Mouse (Mus musculus) megakaryocyte, adult 5-6 weeks (primary cell): Measurements from ENCODE around the gene Hs3st2. TPM values are rescaled to one million over a fixed set of nuclear protein-coding genes. Genes with fewer than 3 reads are reported as not detected.
"Not testable (repeated sequence)": the region's sequence is repeated elsewhere in the genome, so short reads cannot be mapped to it uniquely, and the experiment has no call there.

ENCODE experiments used
- ATAC-seq: 2 replicates; pipeline ENCODE4 v1.8.0; 2016; ENCODE audit warnings: mild to moderate bottlenecking, inconsistent platforms; ENCODE audit not compliant: poor library complexity, severe bottlenecking
- total RNA-seq, 2 experiments: library from RNA; stranded (forward) in 1 of 2; stranded (reverse) in 1 of 2; fragments of 153-499, 151-499 nt in 1 of 2; fragments of 221-1000, 200-1000 nt in 1 of 2; gene quantifications; 2 replicates each; pipeline versions ENCODE4 v1.2.3 to v1.2.4; 2015 to 2017

Gene Hs3st2
- not detected in 2 replicates for total RNA-seq (2015)
- not detected in 2 replicates for total RNA-seq (2017)

DNA sequence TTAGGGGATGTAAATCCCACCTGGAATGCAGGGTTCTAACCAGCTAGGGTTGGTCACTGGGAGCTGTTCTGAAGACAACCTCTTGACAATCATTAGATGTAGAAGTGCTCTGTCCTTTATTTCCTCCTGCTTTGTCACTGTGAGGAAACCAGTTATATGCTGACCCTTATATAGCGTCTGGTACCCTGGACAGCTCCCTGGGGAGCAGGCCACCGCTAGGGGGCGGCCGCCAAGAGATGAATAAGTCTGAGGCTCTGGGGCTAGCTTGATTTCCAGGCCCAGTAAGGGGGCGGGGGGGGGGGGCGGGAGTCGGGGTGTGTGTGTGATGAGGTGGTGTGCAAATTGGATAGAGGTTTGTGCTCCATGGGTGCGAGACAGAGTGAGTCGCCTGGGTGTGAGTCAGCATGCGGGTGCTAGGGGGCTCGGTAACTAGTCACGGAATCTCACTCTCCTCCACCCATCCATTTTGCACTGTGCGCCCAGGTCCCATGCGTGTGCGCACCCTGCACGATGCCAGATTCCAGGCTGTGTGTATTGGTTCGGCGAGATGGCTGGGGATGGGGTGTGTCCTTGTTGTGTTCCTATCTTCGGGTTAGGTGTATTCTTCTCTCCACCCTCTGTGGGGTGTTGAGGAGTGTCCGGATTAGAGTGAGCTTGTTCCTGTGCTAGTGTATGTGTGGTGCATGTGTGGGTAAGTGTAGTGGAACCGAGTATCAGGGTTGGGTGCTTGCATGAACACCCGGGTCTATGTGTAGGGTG is at the start of gene Hs3st2:
Gene Hs3st2, plus strand, starts transcription at position 635 of the 759 bp plus-strand sequence.
- ATAC-seq, result peak; percentile 56; the same call in 1 of the 2 replicates

DNA sequence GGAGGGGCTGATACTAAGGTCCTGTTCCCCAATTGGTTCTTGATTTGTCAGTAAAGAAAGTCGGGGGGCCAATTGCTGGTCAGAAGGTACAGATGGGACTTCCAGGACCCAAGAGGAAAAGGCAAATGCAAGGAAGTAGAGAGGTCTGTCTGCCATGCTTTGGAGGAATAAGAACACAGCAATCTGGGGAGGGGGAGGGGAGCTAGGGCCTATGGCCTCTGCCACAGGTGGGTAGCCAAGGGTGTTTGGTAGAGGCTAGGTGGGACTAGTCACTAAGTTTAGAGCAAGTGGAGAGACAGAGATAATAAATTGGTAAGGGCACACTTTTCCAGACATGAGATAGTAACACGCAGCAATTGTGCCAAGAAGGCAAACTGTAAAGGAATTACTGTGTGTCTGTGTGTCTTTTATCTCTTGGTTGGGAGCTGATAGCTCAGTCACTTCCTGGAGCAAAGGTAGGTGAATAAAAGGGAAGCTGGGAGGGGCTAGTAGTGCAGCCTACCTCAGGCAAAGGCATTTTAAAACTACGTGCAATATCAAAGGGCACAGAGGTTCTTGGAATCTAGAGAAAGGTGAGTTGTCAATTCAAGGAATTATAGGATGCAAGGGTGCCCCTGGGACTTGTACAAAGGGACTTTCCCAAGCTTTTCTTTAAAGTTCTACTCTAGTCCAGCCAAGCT is 43.2 kb upstream of the Hs3st2 start:
- ATAC-seq, result no peak

DNA sequence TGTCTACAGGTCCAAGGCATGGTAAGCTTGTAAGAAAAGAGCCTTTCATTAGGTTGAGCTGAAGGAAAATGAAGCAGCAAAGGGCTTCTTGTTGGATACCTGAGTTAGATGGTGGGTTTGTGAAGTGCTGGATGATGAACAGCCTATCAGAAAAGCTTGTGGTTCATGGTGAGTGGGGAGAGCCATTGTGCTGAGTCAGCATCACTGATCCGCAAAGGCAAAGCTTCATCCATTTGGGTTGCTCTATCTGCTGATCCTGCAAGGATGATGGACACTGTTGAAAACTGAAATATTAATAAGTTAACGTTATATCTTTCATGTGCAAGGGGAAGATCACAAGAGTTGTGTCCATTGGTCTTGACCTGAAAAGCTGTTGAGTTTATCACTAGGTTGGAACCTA is 40.0 kb upstream of the Hs3st2 start:
- ATAC-seq, result no peak

DNA sequence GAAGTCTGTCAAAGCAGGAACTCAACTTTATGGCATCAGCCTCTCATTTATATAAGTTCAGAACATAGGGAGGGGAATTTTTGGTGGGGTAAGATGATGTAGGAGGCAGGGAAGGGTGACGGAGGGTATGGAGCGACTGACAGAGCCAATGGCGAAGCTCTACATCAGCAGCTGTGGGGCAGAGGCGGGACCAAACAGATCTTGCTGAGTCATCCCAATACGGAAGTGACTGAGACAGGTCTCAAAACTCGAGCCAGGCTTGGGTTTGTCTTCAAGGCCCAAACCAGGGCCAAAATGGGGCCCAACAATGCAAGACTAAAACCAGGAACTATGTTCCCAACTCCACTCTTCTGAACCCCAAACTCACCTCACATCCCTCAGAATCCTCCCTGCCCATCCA is 30.2 kb upstream of the Hs3st2 start:
- ATAC-seq, result not testable (repeated sequence)

DNA sequence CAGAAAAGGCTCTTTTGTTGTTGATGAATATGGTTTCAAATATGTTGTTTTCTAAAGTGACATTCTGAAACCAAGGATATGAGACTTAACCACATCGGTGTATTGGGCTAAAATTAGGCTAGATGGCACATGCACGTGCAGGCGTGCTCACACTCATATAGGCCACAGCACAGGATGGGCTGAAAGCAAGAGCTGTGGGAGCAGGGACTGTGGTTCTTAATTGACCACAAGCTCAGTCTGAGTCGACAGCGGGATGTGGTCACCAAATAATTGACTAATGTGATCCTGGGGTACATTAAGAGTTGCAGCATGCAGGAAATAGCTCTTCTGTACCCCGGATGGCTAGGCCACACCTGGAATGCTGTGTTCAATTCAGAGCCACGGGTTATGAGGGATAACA is 26.1 kb upstream of the Hs3st2 start:
- ATAC-seq, result no peak

DNA sequence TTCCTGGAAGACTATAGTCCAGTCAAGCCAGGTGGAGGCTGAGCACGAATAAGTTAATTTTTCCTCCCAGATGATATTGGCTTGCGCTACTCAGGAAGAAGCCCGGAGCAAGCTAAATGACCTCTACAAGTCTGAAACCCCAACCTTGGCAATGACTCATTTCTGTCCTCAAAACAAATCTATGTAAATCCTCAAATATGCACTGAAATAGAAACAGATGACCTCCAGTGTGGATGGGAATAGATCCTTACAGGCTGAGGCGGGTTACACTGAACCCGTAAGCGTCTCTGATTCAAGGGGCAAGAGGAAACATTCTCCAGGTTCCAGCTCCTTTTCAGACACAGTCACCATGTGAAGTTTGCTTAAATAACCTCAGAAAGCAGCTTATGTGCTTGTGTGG is 24.5 kb upstream of the Hs3st2 start:
- ATAC-seq, result no peak

DNA sequence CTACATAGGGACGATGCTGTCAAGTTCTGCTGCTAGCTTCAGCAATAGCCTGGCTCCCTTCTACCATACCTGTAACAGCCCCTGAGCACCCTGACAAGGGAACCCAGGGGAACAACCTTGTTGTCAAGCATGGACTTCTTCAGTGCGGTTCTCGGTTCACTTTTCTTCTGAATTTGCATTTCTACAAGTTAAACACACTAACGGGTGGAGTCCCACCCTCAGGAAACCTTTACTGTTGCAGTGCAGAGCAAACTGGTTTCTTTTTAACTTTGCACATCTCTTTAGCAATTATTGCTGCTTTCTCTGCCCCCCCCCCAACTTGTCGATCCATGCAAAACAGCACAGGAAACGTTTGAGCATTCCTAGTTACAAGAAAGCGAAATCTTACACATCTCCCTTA is 19.7 kb upstream of the Hs3st2 start:
- ATAC-seq, result no peak

DNA sequence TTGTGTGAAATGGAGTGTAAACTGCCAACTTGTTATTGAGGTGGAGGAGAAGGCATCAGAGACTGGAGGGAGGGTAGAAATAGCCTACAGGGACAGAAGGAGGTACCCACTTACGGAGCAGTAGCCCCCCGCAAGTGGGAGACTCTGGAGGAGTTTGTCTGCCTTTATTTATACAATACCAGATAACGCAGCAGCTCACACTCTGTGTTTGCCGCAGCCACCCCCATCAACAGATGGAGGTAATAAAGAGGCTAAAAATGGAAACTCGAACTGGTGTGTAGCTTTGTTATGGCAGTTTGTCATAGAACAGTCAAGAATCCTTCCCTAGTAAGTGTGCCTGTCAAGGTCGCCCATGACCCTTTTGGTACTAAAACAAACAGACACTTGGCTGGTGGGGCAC is 16.2 kb upstream of the Hs3st2 start:
- ATAC-seq, result no peak

DNA sequence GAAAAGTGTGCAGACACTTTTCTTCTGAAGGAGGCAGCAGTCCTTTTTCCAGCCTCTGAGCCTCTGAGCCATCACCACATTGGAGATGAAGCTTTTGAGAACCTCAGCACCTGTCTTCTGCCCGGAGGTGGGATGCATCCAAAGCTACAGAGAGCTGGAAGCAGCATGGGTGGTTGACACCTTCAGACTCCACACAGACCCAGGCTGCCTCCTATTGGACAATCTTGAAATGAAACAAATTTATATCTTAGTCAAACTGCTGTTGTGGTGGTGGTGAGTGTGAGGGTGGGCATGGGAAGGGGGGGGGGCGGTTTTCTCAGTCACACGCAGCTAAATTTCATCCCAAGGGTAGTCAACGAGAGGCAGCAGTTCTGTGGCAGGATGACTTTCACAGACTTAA is 12.7 kb upstream of the Hs3st2 start:
- no peak for ATAC-seq

DNA sequence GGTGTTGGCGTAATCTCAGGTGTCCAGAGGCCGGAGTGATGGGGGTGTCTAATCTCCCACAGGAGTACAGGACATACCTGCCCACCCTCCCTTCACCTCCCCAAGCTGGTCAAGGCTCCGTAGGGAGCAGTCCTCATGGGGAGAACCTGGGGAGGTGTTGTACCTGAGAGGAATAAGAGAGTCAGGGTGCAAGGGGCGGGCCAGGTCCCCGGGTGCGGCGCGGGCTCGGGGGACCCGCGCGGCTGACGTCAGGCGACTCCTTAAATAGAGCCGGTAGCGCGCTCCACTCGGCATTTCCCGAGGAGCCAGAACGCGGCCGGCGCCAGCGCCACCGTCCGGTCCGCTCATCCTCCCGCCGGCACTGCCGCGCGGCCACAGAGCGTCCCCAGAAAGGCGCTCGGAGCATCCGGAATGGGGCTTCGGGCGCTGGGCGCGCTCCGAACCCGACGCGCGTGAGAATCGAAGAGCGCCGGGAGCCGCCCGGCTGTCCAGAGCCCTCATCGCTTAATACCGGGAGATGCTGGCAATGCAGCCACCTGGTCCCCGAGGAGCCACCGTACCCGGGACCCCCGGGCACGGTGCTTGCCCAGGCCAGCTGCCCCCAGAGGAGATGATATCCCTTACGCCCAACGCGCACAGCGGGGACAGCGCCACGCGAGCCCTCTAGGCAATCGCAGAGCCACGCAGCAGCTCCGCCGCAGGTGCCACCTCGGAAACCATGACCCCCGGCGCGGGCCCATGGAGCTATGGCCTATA is 503 bp downstream of the Hs3st2 start:
- ATAC-seq, result no peak

DNA sequence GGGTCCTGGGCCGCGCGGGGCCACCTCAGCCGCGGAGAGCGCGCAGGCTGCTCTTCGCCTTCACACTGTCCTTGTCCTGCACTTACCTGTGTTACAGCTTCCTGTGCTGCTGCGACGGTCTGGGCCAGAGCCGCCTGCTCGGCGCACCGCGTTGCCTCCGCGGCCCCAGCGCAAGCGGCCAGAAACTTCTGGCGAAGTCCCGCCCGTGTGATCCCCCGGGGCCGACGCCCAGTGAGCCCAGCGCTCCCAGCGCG is 1.0 kb downstream of the Hs3st2 start:
- no peak for ATAC-seq

DNA sequence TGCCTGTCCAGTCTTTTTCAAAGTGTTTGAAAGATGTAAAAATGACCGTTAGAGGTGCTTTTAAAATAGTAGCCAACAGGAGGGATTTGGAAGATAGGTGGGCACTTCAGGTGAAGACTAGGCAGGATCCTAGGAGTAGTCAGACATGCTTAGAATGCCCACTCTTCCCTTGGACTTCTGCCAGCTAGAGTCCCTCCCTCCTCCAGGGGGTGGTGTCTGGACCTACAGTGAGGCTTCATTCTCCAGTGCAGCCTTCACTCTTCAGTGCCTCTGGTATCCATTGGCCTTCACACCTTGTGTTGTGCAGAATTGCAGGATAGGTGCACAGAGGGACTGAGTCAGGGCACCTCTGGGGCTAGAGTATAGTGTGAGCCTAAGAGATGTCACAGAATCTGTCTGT is 2.2 kb downstream of the Hs3st2 start:
- no peak for ATAC-seq

DNA sequence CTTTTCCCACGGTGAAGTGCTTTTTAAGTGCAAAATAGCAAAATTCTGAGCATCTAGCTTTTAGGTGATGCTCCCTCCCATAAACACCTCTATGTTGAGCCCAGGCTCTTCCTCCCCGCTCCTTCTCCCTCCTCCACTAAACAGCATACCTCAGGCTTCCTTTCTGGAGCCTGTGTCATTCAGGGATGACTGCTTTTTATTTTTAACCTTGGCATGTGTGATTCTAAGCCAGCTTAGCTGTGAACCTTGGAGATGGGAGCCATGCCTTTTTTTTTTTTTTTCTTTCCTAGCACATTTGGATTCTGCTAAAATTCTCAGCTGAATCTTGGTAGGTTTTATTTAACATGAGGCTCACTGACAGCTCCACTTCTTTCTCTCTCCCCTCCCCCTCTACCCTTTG is 3.2 kb downstream of the Hs3st2 start:
- no peak for ATAC-seq

DNA sequence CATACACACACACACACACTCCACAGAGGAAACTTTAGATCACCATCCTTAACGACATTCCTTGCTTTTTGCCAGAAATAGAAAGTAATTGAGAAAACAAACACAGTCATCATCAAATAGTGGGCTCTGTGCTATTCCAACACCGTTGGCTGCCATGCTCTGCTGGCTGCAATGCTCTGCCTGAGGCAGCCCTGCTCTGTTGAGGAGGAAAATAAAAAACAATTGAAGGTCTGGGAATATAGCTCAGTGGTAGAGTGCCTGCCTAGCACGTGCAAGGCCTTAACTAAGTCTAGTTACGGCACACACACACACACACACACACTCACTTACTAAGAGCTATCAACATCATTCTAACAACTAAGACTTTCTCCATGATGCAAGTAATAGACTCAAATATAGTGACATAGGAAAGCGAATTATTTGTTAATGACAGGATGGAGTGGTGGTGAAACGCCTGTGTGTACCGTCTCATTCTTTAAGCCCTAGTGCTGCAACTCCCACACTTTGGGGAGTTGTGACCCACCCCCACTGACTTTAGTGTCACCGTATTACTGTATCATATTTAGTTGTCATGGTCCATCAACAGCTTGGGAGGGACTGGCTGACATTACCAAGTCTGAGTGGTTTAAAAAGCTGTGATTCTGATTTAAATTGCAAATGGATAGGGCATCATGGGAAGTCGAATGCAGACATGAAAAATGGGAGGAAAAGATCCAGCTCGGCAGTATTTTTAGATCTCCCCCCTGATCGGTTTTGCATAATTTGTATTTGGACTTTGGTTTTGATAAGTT is 19.3 kb downstream of the Hs3st2 start:
- no peak for ATAC-seq

DNA sequence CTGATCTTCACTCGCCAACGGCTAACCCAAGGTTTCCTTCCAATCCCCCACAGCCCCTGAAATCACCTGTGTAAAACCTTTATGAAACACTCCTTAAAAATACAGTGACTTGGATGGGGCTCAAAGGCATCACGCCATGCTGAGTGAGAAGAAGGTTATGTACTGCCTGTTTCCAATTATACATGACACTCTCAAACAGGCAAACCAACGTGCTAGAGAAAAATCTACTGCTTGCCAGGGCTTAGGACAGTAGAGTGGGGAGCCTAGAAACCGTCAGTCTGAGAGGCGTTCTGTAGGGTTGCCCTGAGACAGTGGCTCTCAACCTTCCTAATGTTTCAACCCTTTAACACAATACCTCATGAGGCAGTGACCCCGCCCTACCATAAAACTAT is 19.8 kb downstream of the Hs3st2 start:
- no peak for ATAC-seq

DNA sequence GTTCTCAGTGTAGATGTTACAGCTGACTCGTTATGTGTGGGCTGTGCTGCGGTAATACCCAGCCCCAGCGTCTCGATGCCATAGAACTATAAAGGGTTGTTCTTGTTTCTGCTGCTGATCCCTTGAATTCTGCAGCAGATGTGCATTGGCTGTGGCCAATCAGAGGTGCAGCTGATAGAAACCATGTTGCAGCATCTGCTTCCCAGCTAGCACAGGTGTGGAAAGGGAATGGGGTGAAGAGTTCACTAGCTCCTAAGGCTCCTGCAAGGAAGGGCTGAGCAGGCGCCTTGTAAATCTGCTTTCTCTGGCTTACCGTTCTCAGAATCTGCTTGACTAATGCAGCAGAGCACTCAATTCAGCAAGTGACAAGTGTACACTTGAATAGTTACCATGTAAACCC is 45.2 kb downstream of the Hs3st2 start:
- ATAC-seq, result no peak

DNA sequence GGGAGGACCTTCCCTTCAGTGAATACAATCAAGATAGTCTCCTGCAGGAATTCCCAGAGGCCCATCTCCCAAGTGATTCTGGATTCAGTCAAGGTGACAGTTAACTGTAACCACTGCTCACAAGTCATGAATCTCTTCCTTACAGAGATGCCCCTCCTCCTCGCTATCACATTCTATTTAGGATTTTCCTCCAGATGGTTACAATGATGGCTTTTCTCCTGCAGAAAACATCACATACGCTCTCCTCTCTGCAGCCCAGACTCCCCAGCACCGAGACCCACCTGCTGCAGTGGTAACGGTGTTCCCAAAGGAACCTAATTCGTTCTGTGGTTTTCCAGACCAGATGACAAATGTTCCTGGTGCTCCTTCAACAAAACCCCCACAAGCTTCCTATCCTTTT is 49.5 kb downstream of the Hs3st2 start:
- ATAC-seq, result no peak

DNA sequence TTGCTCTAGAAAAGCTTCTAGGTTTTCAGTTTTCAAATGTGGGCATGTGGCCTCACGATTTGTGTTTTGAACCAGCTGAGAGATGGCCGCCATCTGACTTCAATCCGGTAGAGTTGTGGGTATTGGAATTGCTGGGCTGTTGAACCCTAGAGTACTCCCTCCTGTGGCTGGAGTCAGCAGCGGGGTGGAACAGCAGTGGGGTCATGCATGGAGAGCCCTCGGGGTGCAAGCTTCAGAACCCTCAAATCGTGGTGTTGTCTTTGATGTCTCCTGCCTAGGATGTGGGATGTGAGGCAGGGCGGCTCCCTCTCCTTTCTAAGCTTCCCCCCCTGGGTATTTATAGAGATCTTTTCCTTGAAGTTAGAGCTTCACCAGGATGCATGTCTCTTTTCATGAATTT is 52.7 kb downstream of the Hs3st2 start:
- ATAC-seq, result no peak

DNA sequence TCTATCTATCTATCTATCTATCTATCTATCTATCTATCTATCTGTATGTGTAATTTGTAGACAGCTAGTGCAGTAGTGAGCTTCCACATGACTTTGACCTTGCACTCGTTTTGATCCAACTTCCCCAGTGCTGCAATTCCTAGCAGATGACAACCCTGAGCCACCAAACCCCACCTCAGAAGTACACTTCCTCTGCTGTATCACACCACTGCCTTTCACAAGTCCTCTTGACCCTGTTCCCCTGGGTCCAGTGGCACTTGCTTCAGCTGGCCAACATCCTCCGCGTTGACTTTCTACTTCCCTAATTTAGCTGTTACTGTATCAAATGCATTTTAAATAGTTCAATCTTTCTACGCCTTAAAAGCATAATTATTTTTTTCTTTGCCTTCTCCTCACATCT is 54.6 kb downstream of the Hs3st2 start:
- ATAC-seq, result peak; percentile 97

DNA sequence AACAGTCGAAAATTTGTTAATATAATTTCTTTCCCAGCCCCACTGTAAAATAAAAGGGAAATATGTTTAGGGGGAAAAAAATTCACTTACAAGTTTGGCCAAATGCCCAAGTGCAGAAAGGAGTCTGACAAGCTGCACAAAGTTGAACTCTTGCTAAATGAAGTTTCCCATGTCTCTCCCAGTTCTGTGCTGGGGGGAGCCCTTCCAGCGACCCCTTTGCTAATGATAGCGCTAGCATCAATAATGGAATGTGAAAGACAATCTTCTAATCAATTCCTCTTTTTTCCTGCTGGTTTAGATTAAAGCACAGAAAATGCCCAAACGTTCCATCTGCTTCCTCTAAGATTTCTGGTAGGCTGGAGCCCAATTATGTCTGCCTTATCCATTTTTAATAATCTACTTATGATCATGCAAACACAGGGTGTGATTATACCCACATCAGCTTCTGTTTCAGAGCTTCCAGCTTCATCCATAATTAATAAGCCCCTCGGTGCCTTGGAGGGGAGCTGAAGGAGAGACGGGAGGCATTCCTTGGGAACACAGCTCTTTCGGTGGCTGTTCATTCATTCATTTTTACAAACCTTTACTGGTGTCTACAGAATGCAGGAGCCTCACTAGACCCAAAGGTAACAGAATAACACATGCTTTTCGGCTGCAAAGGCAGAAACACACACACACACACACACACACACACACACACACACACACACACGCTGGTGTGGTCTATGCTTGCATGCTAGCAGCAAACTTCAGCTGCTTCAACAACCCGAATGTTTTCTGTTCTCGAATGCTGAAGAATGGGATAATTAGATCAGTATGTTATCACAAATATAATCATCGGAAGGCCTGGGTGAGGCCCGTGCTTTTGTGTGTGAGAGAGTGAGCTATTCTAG is 59.5 kb downstream of the Hs3st2 start:
- no peak for ATAC-seq
